Mouse (Mus musculus) kidney, embryonic 14.5 days (tissue): Measurements from ENCODE around the gene Pip4p1. TPM values are rescaled to one million over a fixed set of nuclear protein-coding genes. Genes with fewer than 3 reads are reported as not detected.

ENCODE experiments used
- ATAC-seq: fragments of 200-750 bp; cut with Nextera tagmentation; 2 replicates; pipeline ENCODE4 v1.8.0; 2017; ENCODE audit warnings: moderate number of reproducible peaks, mild to moderate bottlenecking, moderate TSS enrichment, moderate library complexity; ENCODE audit not compliant: low FRiP score, low TSS enrichment
- H3K27ac ChIP-seq: fragments of 300-500 bp; sonication (generic); 2 replicates; pipeline ENCODE4 v1.5.1; 2014; ENCODE audit warnings: low read depth, mild to moderate bottlenecking, low read length, moderate library complexity, mixed read lengths
- H3K27me3 ChIP-seq: fragments of 300-500 bp; sonication (generic); 2 replicates; pipeline ENCODE4 v1.6.1; 2014; ENCODE audit warnings: mild to moderate bottlenecking, low read length; ENCODE audit not compliant: control insufficient read depth, insufficient read depth
- H3K36me3 ChIP-seq: fragments of 300-500 bp; sonication (generic); 2 replicates; pipeline ENCODE4 v1.6.1; 2014; ENCODE audit warnings: low read length, mixed read lengths; ENCODE audit not compliant: control insufficient read depth, insufficient read depth
- H3K4me1 ChIP-seq: fragments of 300-500 bp; sonication (generic); 2 replicates; pipeline ENCODE4 v1.6.1; 2014; ENCODE audit warnings: low read length, mixed read lengths; ENCODE audit not compliant: control insufficient read depth, insufficient read depth
- H3K4me2 ChIP-seq: fragments of 300-500 bp; sonication (generic); replicated peaks from 2 replicates; pipeline ENCODE4 v1.6.1; 2014; ENCODE audit warnings: low read depth, mild to moderate bottlenecking, low read length
- H3K4me3 ChIP-seq: fragments of 300-500 bp; sonication (generic); 2 replicates; pipeline ENCODE4 v1.5.1; 2014; ENCODE audit warnings: mild to moderate bottlenecking, low read length
- H3K9ac ChIP-seq: fragments of 300-500 bp; sonication (generic); 2 replicates; pipeline ENCODE4 v1.6.1; 2014; ENCODE audit warnings: low read depth, mild to moderate bottlenecking, low read length, moderate library complexity
- H3K9me3 ChIP-seq: fragments of 300-500 bp; sonication (generic); 2 replicates; pipeline ENCODE4 v1.6.1; 2016; ENCODE audit warnings: low read length; ENCODE audit not compliant: control insufficient read depth
- WGBS: fragments of 180-500 bp; shearing (Covaris S2); extraction: QIAGEN DNeasy Blood & Tissue Kit; methylation state at CpG from one replicate; pipeline ENCODE4 v1.1.7; 2014; 5-methylcytosine and 5-hydroxymethylcytosine counted together
- polyA plus RNA-seq: library from polyadenylated mRNA; unstranded; fragments of >200 nt; fragmentation: Nextera tagmentation; extraction: Ambion mirVana; gene quantifications from 2 replicates; pipeline ENCODE4 v1.2.1, GENCODE M21; 2014

The Pip4p1 gene
- polyA plus RNA-seq, 1 experiment from 2014 or later = 40.1 TPM

DNA sequence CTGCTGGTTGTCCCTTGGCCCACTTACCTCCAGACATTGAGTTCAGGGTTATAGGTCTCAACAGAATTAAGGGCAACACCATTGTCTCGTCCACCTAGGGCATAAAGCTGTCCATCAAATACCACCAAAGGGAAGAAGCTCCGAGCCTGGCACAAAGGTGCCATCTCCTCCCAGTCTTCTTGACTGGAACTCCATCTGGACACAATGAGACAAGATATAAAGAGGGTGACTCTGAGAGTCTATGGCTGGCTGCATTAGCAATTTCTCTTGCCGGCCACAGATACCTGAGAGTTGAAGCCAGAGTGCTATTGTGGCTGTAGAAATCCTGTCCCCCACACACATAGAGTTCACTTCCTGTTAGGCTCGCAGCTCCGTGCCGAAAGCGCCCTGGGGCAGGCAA is 38.6 kb downstream of the Pip4p1 start:
- Histone ChIP-seq H3K4me2 (no peak overlapping the region), H3K9me3 (no peaks in the 10 kb centered on the region), H3K4me3 (no peak overlapping the region), H3K4me1 (no peaks in the 10 kb centered on the region), H3K9ac (no peak overlapping the region), H3K27me3 (0 out of 2 replicates have a peak, but pooled peaks cover 1% of the 10 kb centered on the region), H3K27ac (no peak overlapping the region), H3K36me3 (no peaks in the 10 kb centered on the region)
- no peak for ATAC-seq
- 83% methylated on average over 7 of the region's 7 CpGs for WGBS

DNA sequence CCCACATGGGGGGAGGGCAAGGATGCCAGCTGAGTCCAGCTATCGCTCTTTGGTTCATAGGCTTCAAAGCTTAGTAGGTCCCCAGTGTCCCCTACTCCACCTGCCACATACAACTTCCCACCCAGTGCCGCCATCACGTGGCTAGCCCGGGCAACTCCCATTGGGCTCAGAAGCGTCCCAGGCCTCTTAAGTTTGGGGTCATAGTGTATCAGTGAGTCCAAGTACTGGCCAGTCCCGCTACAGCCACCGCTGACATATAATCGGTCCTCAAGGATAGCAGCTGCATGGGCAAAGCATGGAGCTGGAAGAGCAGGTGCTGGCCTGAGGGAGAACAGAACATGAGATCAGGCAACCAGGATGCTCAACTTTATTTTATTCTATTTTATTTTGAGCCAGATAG is 39.0 kb downstream of the Pip4p1 start:
- Histone ChIP-seq H3K27me3 (no peaks in the 10 kb centered on the region), H3K36me3 (no peaks in the 10 kb centered on the region), H3K4me2 (no peak overlapping the region), H3K9ac (no peak overlapping the region), H3K27ac (no peak overlapping the region), H3K9me3 (no peaks in the 10 kb centered on the region), H3K4me3 (no peak overlapping the region), H3K4me1 (no peaks in the 10 kb centered on the region)
- ATAC-seq = no peak
- 92% methylated on average over 8 of the region's 8 CpGs for WGBS

GRCm38 (mm10) chr14:50876236-50876950 is 54.3 kb downstream of the Pip4p1 start:
- Histone ChIP-seq H3K36me3 (no peaks in the 10 kb centered on the region), H3K4me2 (no peak overlapping the region), H3K9me3 (no peaks in the 10 kb centered on the region), H3K4me1 (no peaks in the 10 kb centered on the region), H3K27ac (no peak overlapping the region), H3K27me3 (no peaks in the 10 kb centered on the region), H3K4me3 (no peak overlapping the region), H3K9ac (no peak overlapping the region)
- WGBS = 87% methylated on average over 6 of the region's 6 CpGs
- no peak for ATAC-seq

Other genes starting within 250 kb of the Pip4p1 start
- not detected in 2 replicates for gene Olfr747, start 237.7 kb downstream of the Pip4p1 start, polyA plus RNA-seq
- not detected in 2 replicates for gene Olfr748, start 223.5 kb downstream of the Pip4p1 start, polyA plus RNA-seq
- not detected in 2 replicates for gene Olfr749, start 185.8 kb downstream of the Pip4p1 start, polyA plus RNA-seq
- gene Ttc5, start 145.3 kb downstream of the Pip4p1 start, polyA plus RNA-seq = 83.3 and 86.6 TPM in 2 replicates
- gene Ccnb1ip1, start 123.1 kb downstream of the Pip4p1 start, polyA plus RNA-seq = not detected in 2 replicates
- 75.8 and 75.9 TPM in 2 replicates for gene Parp2, start 123.0 kb downstream of the Pip4p1 start, polyA plus RNA-seq
- gene Tep1, start 60.3 kb downstream of the Pip4p1 start, polyA plus RNA-seq = 10.3 and 10.6 TPM in 2 replicates
- gene Klhl33, start 33.3 kb downstream of the Pip4p1 start, polyA plus RNA-seq = 0.11 and 0.20 TPM in 2 replicates
- gene Osgep, start 6.0 kb downstream of the Pip4p1 start, polyA plus RNA-seq = 168 and 198 TPM in 2 replicates
- 354 and 419 TPM in 2 replicates for gene Apex1, start 5.9 kb downstream of the Pip4p1 start, polyA plus RNA-seq
- gene Pnp, start 226 bp upstream of the Pip4p1 start, polyA plus RNA-seq = 80.6 and 83.0 TPM in 2 replicates
- gene Gm49342, start 13.7 kb upstream of the Pip4p1 start, polyA plus RNA-seq = not detected in 2 replicates
- 0.99 and 1.2 TPM in 2 replicates for gene Pnp2, start 25.1 kb upstream of the Pip4p1 start, polyA plus RNA-seq
- gene Rnase10, start 76.9 kb upstream of the Pip4p1 start, polyA plus RNA-seq = not detected in 2 replicates
- 0.35 TPM in 1 of 2 replicates, not detected in the other for gene Rnase9, start 111.0 kb upstream of the Pip4p1 start, polyA plus RNA-seq
- gene Rnase11, start 119.3 kb upstream of the Pip4p1 start, polyA plus RNA-seq = 1.1 TPM in 1 of 2 replicates, not detected in the other
- gene Rnase12, start 126.8 kb upstream of the Pip4p1 start, polyA plus RNA-seq = 16.5 and 18.5 TPM in 2 replicates
- not detected in 2 replicates for gene Olfr750, start 143.6 kb upstream of the Pip4p1 start, polyA plus RNA-seq
- gene Rnase4, start 160.2 kb upstream of the Pip4p1 start, polyA plus RNA-seq = 38.9 and 41.8 TPM in 2 replicates
- 6.3 and 9.5 TPM in 2 replicates for gene Ang, start 160.3 kb upstream of the Pip4p1 start, polyA plus RNA-seq
- gene Eddm3b, start 183.6 kb upstream of the Pip4p1 start, polyA plus RNA-seq = 2.1 and 2.5 TPM in 2 replicates
- gene Rnase6, start 193.1 kb upstream of the Pip4p1 start, polyA plus RNA-seq = 0.38 and 0.49 TPM in 2 replicates
- 0.53 and 0.65 TPM in 2 replicates for gene Rnase1, start 215.9 kb upstream of the Pip4p1 start, polyA plus RNA-seq
- not detected in 2 replicates for gene Rnase2b, start 231.4 kb upstream of the Pip4p1 start, polyA plus RNA-seq